Mouse (Mus musculus): ENCODE measurements around the gene Ngly1. TPM values are rescaled to one million over a fixed set of nuclear protein-coding genes. Genes with fewer than 3 reads are reported as not detected.
A peak's percentile ranks its signal among the peaks of the same experiment; 100 is the strongest.

Gene Ngly1
- polyA plus RNA-seq, 1 experiment from 2014 or later, result 46.0 TPM

DNA sequence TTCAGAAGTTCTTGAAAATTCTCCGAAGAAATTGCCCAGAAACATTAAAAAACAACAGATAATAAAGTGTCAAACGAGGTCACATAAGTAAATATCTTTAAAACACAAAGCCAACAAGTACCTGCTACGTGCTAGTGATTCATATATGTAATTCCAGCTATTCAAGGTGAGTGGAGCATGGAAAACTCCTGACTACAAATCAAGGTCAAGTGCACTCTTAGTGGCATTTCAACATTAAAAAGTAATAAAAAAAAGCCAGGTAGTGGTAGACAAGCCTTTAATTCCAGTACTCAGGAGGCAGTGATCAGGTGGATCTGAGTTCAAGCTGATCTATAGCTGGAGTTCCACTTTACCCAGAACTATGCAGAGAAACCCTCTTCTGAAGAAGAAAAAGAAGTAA is 945 bp upstream of the Ngly1 start:
- H3K4me1 ChIP-seq (ENCODE audit: control insufficient read depth, insufficient read depth, low read length), result peaks cover 3% of the 10 kb centered on the region; the same call in 1 of the 2 replicates
- 0 out of 2 replicates have a peak overlapping the region, but pooled peaks have one; percentile 56 for H3K4me3 ChIP-seq (ENCODE audit: low read depth, low read length)
- H3K9ac ChIP-seq (replicated peaks; ENCODE audit: low read depth, low read length), result no peak overlapping the region
- H3K27me3 ChIP-seq (ENCODE audit: control insufficient read depth, insufficient read depth, low read length), result no peaks in the 10 kb centered on the region
- no peak for ATAC-seq (ENCODE audit: insufficient number of reproducible peaks, insufficient read depth, low FRiP score, low read depth)
- no peaks in the 10 kb centered on the region for H3K9me3 ChIP-seq (ENCODE audit: control insufficient read depth, low read depth, low read length)
- H3K27ac ChIP-seq (ENCODE audit: low read length), result no peak overlapping the region
- WGBS, result 72% methylated on average over 3 of the region's 3 CpGs
- no peaks in the 10 kb centered on the region for H3K36me3 ChIP-seq (ENCODE audit: control insufficient read depth, insufficient read depth, low read length)
- peak overlapping the region; percentile 77 for H3K4me2 ChIP-seq (replicated peaks; ENCODE audit: low read depth, low read length)

DNA sequence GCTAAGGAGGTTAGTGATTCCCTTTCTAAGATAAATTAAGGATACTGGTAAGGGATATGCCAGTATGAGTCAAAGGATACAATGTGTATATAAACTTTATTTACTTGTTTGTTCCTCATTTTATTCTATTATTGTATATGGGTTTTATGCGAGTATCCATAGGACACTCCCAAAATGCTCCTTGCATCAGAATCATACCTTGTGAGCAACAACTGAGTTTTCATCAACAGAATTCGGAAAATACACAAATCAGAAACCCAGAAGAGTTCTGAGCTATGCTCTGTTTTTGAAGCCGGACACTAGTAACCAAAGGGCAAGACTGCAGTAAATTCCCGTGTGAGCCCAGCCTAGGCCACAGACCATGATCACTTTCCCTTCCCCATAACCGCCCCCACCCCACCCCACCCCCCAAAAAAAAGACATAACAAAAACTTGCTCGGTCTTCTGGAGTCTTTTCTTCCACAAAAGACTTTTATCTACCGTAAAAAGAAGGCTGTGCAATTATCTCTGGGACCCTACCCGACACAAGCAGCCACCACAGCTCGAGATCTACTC is 400 bp upstream of the Ngly1 start:
- peak overlapping the region; percentile 77 for H3K4me2 ChIP-seq (replicated peaks; ENCODE audit: low read depth, low read length)
- H3K27me3 ChIP-seq (ENCODE audit: control insufficient read depth, insufficient read depth, low read length), result no peaks in the 10 kb centered on the region
- H3K9ac ChIP-seq (replicated peaks; ENCODE audit: low read depth, low read length), result peak overlapping the region; percentile 60
- WGBS, result 15% methylated on average over 9 of the region's 9 CpGs
- no peak for ATAC-seq (ENCODE audit: insufficient number of reproducible peaks, insufficient read depth, low FRiP score, low read depth)
- no peak overlapping the region for H3K27ac ChIP-seq (ENCODE audit: low read length)
- H3K36me3 ChIP-seq (ENCODE audit: control insufficient read depth, insufficient read depth, low read length), result no peaks in the 10 kb centered on the region
- H3K9me3 ChIP-seq (ENCODE audit: control insufficient read depth, low read depth, low read length), result no peaks in the 10 kb centered on the region
- peaks cover 3% of the 10 kb centered on the region; the same call in 1 of the 2 replicates for H3K4me1 ChIP-seq (ENCODE audit: control insufficient read depth, insufficient read depth, low read length)
- peak overlapping the region; percentile 56 for H3K4me3 ChIP-seq (ENCODE audit: low read depth, low read length)

DNA sequence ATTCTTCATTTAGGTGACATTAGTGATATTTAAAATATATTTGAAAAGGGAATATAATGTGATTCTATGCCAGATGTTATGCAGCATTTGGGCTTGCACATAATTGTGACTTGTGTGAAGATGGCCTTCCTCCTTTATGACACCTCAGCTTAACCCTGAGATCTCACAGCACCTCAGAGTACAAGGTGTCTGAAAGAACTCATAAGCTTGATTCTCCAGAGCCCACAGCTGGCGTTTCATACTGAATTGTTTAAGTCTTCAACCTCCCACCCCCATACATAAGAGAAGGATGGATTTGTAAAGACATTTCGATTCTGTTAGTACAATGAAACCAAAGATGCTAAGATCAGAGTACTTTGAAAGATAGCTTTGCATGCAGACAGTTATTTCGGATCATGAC is 1.0 kb downstream of the Ngly1 start:
- H3K4me2 ChIP-seq (replicated peaks; ENCODE audit: low read depth, low read length), result peak overlapping the region; percentile 77
- no peak overlapping the region for H3K27ac ChIP-seq (ENCODE audit: low read length)
- 59% methylated on average over 3 of the region's 3 CpGs for WGBS
- peaks cover under 1% of the 10 kb centered on the region; the same call in 1 of the 2 replicates for H3K36me3 ChIP-seq (ENCODE audit: control insufficient read depth, insufficient read depth, low read length)
- no peaks in the 10 kb centered on the region for H3K9me3 ChIP-seq (ENCODE audit: control insufficient read depth, low read depth, low read length)
- no peaks in the 10 kb centered on the region for H3K27me3 ChIP-seq (ENCODE audit: control insufficient read depth, insufficient read depth, low read length)
- peaks cover 3% of the 10 kb centered on the region; the same call in 1 of the 2 replicates for H3K4me1 ChIP-seq (ENCODE audit: control insufficient read depth, insufficient read depth, low read length)
- H3K4me3 ChIP-seq (ENCODE audit: low read depth, low read length), result peak overlapping the region; percentile 56
- H3K9ac ChIP-seq (replicated peaks; ENCODE audit: low read depth, low read length), result peak overlapping the region; percentile 60; the same call in 1 of the 2 replicates
- ATAC-seq (ENCODE audit: insufficient number of reproducible peaks, insufficient read depth, low FRiP score, low read depth), result no peak

DNA sequence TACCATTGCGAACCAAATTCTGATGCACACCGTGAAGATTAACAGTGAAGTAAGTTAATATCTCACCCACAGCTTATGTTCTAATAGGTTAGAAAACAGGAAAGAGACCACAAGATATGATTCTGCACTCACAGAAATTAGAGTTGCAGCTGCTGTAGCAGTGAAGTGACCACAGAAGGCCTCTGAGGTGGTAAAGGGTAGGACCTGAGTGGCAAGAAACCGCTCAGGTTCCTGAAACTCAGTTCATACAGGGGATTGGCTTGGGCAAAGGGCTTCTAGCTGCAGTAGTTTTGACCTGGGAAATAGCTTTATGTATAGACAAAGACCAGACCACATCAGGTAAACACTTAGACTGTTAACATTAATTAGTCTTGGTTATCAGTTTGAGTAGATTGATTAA is 6.7 kb downstream of the Ngly1 start:
- Histone ChIP-seq H3K27me3 (ENCODE audit: control insufficient read depth, insufficient read depth, low read length) (no peaks in the 10 kb centered on the region), H3K27ac (ENCODE audit: low read length) (no peak overlapping the region), H3K4me1 (ENCODE audit: control insufficient read depth, insufficient read depth, low read length) (peaks cover under 1% of the 10 kb centered on the region; the same call in 1 of the 2 replicates), H3K9ac (replicated peaks; ENCODE audit: low read depth, low read length) (no peak overlapping the region), H3K4me3 (ENCODE audit: low read depth, low read length) (no peak overlapping the region), H3K36me3 (ENCODE audit: control insufficient read depth, insufficient read depth, low read length) (peaks cover 3% of the 10 kb centered on the region; the same call in 1 of the 2 replicates), H3K4me2 (replicated peaks; ENCODE audit: low read depth, low read length) (no peak overlapping the region), H3K9me3 (ENCODE audit: control insufficient read depth, low read depth, low read length) (no peaks in the 10 kb centered on the region)
- ATAC-seq (ENCODE audit: insufficient number of reproducible peaks, insufficient read depth, low FRiP score, low read depth), result no peak
- 78% methylated on average over 3 of the region's 3 CpGs for WGBS

DNA sequence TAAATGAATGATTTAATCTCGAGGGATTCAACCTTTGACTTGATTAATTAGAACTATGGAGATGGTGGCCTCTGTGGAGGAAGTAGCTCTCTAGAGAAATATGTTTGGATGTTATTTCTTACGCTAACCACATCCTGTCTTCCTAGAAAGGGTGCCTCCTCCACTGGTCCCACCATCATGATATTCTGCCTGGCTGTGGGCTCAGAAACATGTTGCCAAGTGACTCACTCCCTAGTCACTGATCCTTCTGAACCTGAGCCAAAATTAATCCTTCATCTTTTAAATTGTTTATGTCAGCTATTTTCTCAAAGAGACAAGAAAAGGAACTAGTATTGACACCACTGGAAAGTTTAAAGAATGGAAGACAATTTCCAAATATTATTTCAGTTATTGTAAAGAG is 7.1 kb downstream of the Ngly1 start:
- Histone ChIP-seq H3K4me2 (replicated peaks; ENCODE audit: low read depth, low read length) (no peak overlapping the region), H3K4me1 (ENCODE audit: control insufficient read depth, insufficient read depth, low read length) (no peaks in the 10 kb centered on the region), H3K27me3 (ENCODE audit: control insufficient read depth, insufficient read depth, low read length) (no peaks in the 10 kb centered on the region), H3K27ac (ENCODE audit: low read length) (no peak overlapping the region), H3K9me3 (ENCODE audit: control insufficient read depth, low read depth, low read length) (no peaks in the 10 kb centered on the region), H3K4me3 (ENCODE audit: low read depth, low read length) (no peak overlapping the region), H3K36me3 (ENCODE audit: control insufficient read depth, insufficient read depth, low read length) (peaks cover 3% of the 10 kb centered on the region; the same call in 1 of the 2 replicates), H3K9ac (replicated peaks; ENCODE audit: low read depth, low read length) (no peak overlapping the region)
- WGBS, result 46% methylated on average over 2 of the region's 2 CpGs
- ATAC-seq (ENCODE audit: insufficient number of reproducible peaks, insufficient read depth, low FRiP score, low read depth), result no peak

DNA sequence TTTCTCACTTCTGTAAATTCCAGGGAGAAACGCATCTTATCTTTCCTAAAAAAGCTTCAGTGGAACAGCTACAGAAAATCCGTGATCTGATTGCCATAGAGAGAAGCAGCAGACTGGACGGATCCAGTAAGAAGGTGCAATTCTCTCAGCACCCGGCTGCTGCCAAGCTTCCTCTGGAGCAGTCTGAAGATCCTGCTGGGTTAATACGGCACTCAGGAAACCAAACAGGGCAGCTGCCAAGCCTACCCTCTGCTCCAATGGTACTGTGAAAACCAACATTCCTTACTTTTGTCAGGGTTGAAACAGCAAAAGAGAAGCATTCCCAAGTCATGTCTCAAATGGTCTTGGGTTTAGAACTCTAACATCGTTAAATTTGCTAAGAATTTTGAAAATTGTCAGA is 11.5 kb downstream of the Ngly1 start:
- Histone ChIP-seq H3K4me1 (ENCODE audit: control insufficient read depth, insufficient read depth, low read length) (no peaks in the 10 kb centered on the region), H3K4me2 (replicated peaks; ENCODE audit: low read depth, low read length) (no peak overlapping the region), H3K9me3 (ENCODE audit: control insufficient read depth, low read depth, low read length) (no peaks in the 10 kb centered on the region), H3K4me3 (ENCODE audit: low read depth, low read length) (no peak overlapping the region), H3K9ac (replicated peaks; ENCODE audit: low read depth, low read length) (no peak overlapping the region), H3K36me3 (ENCODE audit: control insufficient read depth, insufficient read depth, low read length) (peaks cover 7% of the 10 kb centered on the region), H3K27ac (ENCODE audit: low read length) (no peak overlapping the region), H3K27me3 (ENCODE audit: control insufficient read depth, insufficient read depth, low read length) (no peaks in the 10 kb centered on the region)
- WGBS, result 80% methylated on average over 6 of the region's 6 CpGs
- ATAC-seq (ENCODE audit: insufficient number of reproducible peaks, insufficient read depth, low FRiP score, low read depth), result no peak

DNA sequence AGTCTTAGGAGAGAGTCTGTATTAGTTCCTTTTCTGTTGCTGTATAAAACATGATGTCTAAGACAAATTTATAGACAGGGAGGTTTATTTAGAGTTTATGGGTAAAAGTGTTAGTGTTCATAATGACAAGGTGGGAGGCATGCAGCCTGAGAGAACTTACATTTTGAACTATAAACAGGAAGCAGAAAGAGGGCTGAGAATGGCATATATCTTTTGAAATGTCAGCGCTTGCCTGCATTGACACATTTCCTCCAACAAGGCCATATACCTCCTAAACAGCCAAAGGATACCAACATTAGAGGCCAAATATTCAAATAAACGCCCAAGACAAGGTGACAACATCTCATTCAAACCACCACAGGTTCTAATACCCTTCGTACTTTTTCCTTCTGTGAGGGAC is 12.8 kb downstream of the Ngly1 start:
- no peak for ATAC-seq (ENCODE audit: insufficient number of reproducible peaks, insufficient read depth, low FRiP score, low read depth)
- Histone ChIP-seq H3K27me3 (ENCODE audit: control insufficient read depth, insufficient read depth, low read length) (no peaks in the 10 kb centered on the region), H3K27ac (ENCODE audit: low read length) (no peak overlapping the region), H3K36me3 (ENCODE audit: control insufficient read depth, insufficient read depth, low read length) (peaks cover 7% of the 10 kb centered on the region), H3K9ac (replicated peaks; ENCODE audit: low read depth, low read length) (no peak overlapping the region), H3K9me3 (ENCODE audit: control insufficient read depth, low read depth, low read length) (no peaks in the 10 kb centered on the region), H3K4me3 (ENCODE audit: low read depth, low read length) (no peak overlapping the region), H3K4me2 (replicated peaks; ENCODE audit: low read depth, low read length) (no peak overlapping the region), H3K4me1 (ENCODE audit: control insufficient read depth, insufficient read depth, low read length) (no peaks in the 10 kb centered on the region)
- WGBS, result 76% methylated on average over 3 of the region's 3 CpGs

DNA sequence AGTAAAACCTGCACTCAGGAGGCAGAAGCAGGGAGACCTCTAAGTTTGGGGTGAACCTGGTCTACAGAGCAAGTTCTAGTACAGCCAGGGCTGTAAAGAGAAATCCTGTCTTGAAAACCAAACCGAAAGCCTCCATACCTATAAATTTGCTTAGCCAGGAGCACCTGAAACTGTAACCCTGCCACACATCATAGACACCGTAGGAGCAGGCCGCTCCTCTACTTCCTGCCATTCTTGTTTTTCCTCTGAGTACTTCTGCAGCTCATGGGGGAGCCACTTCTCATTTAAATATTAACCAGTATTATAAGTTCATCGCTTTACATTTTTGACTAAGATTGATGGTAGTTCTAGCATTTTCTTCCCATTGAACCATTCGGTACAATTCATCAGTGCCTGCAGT is 17.9 kb downstream of the Ngly1 start:
- no peak overlapping the region for H3K27ac ChIP-seq (ENCODE audit: low read length)
- H3K9ac ChIP-seq (replicated peaks; ENCODE audit: low read depth, low read length), result no peak overlapping the region
- no peaks in the 10 kb centered on the region for H3K4me1 ChIP-seq (ENCODE audit: control insufficient read depth, insufficient read depth, low read length)
- no peak overlapping the region for H3K4me3 ChIP-seq (ENCODE audit: low read depth, low read length)
- no peak overlapping the region for H3K4me2 ChIP-seq (replicated peaks; ENCODE audit: low read depth, low read length)
- peaks cover 11% of the 10 kb centered on the region for H3K36me3 ChIP-seq (ENCODE audit: control insufficient read depth, insufficient read depth, low read length)
- WGBS, result 72% methylated on average over 5 of the region's 5 CpGs
- H3K27me3 ChIP-seq (ENCODE audit: control insufficient read depth, insufficient read depth, low read length), result no peaks in the 10 kb centered on the region
- ATAC-seq (ENCODE audit: insufficient number of reproducible peaks, insufficient read depth, low FRiP score, low read depth), result no peak
- no peaks in the 10 kb centered on the region for H3K9me3 ChIP-seq (ENCODE audit: control insufficient read depth, low read depth, low read length)

DNA sequence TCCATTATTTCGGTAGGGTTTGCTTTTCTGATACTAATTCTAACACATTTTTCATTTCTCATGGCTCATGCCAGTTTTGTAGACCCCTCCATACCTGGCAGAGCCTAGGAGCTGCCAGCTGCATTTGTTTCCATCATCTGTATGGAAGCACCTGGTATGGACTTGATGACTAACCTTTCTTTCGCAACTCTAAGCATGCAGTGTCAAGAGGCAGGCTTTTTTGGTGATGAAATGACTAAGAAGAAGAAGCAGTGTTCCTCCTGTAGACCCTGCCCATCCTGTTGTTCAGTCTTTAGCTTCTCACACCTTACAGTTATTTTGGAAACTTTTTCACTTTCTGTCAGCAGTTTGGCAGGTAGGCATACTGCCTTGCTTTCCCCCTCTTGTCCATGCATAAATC is 20.7 kb downstream of the Ngly1 start:
- no peaks in the 10 kb centered on the region for H3K4me1 ChIP-seq (ENCODE audit: control insufficient read depth, insufficient read depth, low read length)
- no peak for ATAC-seq (ENCODE audit: insufficient number of reproducible peaks, insufficient read depth, low FRiP score, low read depth)
- H3K36me3 ChIP-seq (ENCODE audit: control insufficient read depth, insufficient read depth, low read length), result peaks cover 6% of the 10 kb centered on the region; the same call in 1 of the 2 replicates
- no peak overlapping the region for H3K4me2 ChIP-seq (replicated peaks; ENCODE audit: low read depth, low read length)
- H3K4me3 ChIP-seq (ENCODE audit: low read depth, low read length), result no peak overlapping the region
- 90% methylated on average over 2 of the region's 2 CpGs for WGBS
- H3K9ac ChIP-seq (replicated peaks; ENCODE audit: low read depth, low read length), result no peak overlapping the region
- no peaks in the 10 kb centered on the region for H3K27me3 ChIP-seq (ENCODE audit: control insufficient read depth, insufficient read depth, low read length)
- no peaks in the 10 kb centered on the region for H3K9me3 ChIP-seq (ENCODE audit: control insufficient read depth, low read depth, low read length)
- no peak overlapping the region for H3K27ac ChIP-seq (ENCODE audit: low read length)
